Mouse (Mus musculus) natural killer cell, adult 2 months (primary cell): ENCODE data around the gene Igfn1.

Experiments used
- DNase-seq, 2 experiments: peaks; one replicate each; pipeline ENCODE4 v3.0.0; 2022; ENCODE audit warnings: low spot score in 2 of 2

Gene Igfn1

DNA sequence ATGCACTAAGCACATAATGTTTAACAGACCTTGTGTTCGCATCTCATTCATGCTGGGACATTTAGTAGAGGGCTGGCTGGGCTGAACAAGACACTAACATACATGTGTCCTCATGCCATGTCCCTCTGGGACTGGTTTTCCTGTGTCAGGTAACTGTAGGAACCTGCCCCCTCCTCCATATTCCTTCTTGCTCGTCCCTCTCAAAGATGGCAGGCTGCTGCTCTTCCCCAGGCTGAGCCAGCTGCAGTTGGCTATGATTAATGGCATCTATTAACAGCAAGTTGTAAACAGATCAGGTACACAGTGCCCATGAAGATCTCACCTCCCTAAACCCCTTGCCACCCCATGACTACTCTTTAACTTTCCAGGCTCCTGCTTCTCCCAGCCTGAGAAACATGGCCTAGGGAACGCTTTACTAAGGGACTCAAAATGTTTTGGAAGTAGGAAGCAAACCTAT, at the start of gene Igfn1:
Gene Igfn1, minus strand, starts transcription at position 51 of the 457 bp plus-strand sequence.
- DNase-seq, result no peak

DNA sequence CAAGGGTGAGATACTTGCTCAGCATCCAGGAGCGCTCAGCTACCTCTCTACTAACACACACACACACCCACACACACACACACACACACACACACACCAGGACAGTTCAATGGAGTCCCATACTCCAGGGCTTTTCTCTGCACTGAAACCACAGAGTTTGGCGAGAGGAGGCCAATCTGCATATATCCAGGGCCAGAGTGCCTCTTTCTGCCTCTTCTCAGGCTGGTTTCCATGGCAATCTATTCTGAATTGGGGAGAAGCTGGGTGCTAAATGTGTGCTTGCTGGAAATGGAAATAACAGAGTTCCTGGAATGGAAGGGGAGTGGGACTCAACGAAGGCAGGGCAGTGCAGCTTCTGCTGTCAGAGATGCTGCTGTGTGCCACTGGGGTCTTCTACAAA, 49.6 kb upstream of the Igfn1 start:
- no peak for DNase-seq

DNA sequence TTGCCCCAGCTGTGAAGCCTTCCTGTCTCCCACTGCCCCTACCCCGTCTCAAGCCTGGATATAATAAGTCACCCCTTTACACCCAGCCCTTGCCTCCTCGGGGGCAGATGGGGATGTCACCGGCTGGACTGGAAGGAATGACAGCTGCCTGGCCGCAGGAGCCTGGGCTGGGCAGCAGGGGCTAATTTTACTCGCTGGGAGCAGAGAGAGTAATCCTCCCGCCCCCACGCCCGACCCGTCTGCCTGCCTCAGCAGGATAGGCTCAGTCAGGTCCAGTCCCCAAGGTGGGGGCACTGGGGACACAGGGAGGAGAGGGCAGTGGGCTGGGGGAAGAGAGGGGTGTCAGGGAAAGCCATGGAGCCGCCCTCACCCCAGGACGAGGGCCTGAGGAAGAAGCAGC, 46.4 kb upstream of the Igfn1 start, which contains the start of gene Cacna1s:
Gene Cacna1s, plus strand, starts transcription at position 204 of the 400 bp plus-strand sequence.
- DNase-seq, result no peak

DNA sequence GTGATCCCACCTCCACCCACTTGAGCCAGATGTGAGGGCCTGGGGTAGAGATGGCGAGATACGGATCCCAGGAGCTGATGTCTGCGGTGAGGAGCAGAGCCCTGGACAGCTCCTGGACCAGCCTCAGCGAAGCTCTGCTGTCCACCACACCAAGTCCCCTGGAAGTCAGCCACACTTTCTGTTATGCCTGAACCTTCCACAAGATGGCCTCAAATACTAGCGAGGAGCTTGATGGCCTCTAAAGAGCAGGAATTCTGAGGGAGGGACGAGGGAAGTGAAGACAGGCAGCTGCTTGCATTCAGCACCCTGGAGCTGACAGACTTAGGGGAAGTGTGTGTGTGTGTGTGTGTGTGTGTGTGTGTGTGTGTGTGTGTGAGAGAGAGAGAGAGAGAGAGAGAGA, 45.3 kb upstream of the Igfn1 start:
- no peak for DNase-seq

DNA sequence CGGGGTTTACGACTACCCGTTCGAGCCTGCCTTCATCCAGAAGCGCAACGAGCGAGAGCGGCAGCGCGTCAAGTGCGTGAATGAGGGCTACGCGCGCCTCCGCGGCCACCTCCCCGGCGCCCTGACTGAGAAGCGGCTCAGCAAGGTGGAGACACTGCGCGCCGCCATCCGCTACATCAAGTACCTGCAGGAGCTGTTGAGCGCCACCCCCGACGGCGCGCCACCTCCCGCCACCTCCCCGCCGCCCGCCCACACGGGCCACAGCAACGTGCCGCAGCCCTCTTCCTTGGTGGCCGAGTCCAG, 44.8 kb upstream of the Igfn1 start:
- DNase-seq, result no peak

DNA sequence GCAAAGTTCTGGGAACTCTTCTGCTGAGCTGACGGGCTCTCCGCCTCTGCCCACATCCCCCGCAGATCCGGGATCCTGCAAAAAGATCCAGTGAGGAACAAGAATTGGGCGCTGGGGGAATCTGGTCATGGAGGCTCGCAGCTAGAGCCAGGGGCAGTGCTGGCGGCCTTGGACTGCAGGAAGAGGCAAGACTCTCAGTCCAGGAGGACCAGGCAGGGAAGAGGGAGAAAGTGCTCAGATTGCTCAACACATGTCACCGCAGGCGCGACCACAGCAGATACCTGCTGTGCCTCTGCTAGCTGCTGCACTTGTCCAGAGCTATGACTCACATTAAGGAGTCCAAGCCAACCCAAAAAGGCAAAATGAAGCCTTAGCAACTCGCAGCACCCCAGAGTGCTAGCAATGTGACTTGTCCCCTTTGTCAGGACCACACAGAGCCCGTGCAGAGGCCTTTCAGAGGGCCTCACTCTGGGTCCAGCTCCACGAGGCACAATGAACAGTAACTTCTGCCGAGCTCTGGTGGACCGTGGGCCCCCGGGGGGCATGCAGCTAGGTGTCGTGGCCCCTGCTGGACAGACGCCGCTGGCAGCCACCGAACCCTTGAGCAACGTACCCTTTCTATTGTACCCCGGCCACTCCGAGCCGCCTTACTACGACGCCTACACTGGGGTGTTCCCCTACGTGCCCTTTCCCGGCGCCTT, 44.3 kb upstream of the Igfn1 start, which contains the start of gene Ascl5:
Gene Ascl5, plus strand, starts transcription at position 493 of the 701 bp plus-strand sequence.
- DNase-seq, result no peak

DNA sequence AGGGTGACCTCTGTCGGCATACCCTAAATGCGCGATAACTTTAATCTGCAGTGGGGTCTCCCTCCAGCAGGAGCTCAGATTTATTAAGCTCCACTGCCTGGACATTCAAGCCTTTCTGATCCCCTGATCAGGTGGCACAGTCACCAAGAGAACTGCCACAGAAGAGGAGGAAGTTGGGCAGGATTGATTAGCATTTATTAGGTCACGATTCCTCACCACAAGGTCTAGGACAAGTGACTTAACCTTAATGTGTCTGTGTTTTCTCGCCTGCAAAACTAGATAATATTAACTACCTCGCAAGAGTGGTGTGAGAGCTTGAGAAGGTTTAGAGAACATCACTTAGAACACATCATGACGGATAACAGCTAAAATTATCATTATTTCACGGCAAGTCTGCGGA, 41.8 kb upstream of the Igfn1 start:
- no peak for DNase-seq

DNA sequence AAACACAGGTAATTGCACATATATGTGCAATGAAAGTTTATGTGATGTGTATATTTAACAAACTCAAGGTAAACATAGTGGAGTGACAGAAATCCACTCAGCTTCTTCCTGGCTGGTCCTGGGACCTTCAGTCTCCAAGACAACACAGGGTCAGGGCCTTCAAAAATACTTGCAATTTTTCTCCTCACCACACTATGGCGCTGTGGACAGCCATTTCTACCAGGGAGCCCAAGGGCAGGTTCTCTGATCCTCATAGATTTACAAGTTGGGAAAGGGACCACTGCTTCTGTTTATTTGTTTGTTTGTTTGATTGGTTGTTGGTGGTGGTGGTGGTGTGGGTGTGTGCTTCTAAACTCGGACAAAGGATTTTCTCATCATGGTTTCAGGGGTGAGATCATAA, 41.3 kb upstream of the Igfn1 start:
- DNase-seq, result no peak

DNA sequence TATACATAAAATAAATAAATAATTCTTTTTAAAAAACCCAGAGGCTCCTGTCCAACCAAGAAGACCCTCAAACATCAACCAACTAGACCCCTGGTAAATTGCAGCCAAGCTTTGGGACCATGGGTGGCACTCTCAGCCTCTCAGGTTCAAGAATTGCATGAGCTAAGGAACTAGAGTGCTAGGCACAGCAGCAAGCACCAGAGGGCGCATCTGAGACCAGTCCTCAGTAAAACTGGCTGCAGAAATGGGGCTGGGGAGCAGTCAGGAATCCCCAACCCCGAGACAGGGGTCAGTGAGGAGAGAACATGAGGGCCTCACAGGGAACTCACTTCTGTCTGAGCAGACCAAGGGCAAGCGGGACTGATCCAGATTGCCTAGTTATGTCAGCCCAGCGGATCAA, 39.6 kb upstream of the Igfn1 start:
- DNase-seq, result peak; percentile 14 to 46

DNA sequence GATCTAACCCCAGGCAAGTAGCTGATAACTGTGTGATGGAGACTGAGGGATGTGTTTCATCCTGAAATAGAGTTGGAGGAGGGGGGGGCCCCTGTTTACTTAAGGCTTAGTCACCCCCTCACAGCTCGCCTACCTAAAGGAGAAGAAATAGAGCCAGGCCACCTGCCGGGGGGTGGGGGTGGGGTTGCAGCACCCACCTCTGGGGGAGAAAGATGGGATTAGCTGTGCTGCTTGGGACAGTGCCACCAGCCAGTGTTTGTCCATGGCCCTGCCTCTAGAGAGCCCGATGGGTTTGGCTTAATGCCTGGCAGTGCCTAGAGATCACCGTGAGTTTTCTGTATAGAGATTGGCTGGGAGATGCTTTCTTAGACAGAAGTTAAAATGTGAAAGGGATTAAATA, 34.7 kb upstream of the Igfn1 start:
- DNase-seq, result no peak

DNA sequence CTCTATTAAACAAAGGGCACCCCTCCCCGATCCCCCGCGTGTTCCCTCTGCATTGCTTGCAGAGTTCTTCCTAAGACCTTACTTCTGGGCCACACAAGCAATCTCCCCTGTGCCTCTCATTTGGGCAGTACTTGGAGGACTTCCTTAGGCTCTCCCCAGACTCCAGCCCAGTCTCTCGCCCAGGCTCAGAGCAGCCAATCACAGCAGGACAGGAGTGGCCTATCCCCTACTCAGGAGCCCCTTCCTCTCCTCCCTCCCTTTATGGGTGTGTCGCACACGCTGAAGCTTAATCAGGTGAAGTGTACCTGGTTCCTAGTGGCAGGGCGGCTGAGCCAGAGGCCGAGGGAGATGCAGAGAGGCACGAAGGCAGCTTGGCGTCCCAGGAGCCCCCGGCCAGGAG, 34.3 kb upstream of the Igfn1 start:
- no peak for DNase-seq

DNA sequence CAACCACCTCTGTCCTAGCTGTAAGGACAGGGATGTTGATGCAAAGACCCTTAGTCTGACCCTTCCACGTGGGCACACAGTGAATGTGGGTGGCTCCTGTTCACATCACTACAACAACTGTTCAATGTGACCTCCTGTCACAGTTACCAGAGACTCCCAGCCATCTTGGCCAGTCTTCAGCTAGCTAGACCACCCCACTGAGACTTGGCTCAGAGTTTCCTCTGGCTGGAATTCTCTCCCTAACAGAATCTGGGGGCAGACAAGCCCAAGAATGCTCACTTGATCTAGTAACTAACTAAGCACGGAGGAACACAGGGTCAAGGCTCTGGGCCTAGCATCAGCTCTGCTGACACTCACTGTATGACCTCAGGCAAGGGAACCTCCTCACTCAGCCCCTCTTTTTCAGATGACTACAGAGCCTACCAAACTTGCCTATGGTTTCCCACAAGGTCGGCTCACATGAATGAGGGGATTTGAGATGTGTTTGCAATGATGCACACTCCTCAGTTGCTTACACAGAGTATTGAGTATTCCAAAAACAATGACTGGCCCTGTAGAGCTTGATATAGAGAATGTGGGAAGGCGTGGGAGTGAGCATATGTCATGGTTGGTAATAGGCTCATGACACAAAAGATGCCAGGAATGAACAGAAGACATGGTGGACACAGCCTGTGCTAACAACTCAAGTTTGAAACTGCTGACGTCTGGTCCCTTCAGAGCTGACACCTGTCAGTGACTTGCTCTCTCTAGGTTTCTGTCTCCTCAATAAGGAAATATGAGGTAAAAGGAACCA, 32.8 kb upstream of the Igfn1 start:
- no peak for DNase-seq

DNA sequence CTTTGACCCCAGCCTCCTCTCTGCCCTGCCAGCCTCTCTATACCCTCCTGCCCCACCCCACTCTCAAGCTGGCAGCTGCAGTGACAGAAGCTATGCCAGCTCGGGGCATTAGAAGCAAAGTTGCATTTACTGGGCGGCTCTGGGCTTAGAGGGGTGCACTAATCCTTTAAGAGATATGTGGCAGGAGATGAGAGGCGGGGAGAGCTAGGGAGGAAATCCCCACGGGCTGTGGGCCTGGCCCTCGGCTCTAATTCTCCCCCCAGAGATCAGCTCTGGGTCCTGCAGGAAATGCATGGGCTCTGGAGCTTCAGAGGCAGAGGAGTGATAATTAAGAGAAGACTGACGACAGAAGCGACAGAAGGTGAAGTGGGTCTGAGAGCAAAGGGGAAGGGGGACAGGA, 26.8 kb upstream of the Igfn1 start:
- DNase-seq, result no peak

DNA sequence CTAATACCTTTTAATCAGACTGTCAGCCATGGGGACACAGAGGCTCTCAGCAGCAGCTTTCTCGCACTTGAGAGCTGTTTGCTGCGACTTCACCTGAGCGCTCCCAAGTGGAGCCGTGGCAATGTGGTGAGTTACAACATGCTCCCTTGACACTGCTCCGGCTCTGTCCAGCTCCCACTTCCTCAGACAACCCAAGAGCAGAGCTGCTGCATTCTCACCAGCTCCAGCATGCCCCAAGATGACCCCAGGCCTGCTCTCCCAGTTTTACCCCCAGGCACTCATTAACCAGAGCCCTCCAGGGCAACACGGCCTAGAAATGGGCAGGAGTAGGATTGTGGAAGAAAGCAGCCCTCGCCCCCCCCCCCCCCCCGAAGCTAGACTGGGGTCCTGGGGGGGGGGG, 25.6 kb upstream of the Igfn1 start:
- no peak for DNase-seq

DNA sequence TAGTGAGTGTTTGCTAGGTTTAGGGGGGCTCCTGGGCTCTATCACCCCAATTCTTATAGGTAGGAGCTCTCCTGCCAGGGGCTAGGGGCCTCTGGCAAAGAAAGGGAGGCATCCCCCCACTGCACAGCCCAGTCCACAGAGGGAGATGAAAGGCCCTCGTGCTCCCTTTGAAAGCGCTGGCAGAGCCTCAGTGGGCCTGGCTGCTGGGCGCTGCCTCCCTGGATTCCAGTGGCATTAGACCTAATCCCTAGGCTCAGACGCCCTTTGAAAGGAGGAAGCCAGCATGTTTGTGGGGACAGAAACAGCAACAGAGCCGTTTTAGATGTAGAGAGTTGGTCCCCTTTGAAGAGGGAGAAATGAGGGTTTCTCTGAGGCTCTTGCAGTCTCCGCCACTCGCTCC, 24.1 kb upstream of the Igfn1 start:
- no peak for DNase-seq

DNA sequence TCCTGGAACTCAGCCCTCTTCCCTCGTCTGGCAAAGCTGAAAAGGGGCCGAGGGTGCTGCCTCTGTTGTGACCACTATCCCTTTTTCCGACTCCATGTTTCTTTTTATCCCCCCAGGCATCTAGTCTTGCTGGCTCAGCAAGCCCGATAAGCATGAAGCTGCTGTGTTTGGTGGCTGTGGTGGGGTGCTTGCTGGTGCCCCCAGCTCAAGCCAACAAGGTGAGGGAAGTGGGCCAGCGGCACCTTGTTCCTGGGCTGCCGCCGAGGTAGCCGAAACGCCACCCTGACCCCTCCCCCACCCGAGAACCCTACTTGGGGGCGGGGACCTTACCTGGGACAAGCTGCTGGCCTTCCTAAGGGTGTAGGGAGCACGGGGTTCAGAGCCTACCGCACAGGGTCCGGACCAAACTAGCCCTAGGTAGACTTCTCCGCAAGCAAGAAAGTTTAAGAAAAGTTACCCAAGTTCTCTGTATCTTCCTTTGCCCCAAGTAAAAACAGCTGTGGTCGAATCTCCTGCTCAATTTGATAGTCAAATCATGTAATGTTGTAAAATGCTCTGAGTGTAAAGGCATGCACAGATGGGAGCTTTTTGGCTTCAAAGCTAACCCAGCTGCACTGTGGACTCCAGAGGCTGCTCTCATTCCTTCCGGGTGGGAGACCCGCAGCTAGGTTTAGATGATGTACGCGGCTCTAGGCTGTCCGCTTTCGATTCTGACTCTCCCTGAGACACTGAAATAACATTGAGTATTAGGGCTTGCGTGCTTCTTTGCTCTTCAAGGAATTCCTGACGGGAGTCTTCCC, 12.4 kb upstream of the Igfn1 start:
- DNase-seq, result peak; percentile 3 to 21

DNA sequence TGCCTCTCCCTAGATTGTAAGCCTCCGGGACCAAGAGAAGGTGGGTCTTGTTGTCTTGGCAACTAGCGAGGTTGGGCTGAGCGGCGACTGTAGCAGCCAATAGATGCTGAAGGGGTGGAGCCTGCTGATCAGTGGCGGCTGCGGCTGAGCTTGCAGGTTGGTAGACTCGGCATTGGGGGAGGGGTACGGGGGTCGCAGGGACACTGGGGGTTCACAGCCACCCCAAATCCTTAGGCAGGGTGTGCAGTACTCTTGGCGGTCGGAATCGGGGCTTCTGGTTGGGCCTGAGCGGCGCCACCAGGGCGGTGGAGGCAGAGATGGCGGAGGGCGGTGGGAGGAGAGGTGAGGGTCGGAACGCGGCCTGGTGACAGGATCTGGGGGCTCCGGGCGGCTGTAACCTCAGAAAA, 11.8 kb upstream of the Igfn1 start:
- DNase-seq, result peak; percentile 64 to 69

DNA sequence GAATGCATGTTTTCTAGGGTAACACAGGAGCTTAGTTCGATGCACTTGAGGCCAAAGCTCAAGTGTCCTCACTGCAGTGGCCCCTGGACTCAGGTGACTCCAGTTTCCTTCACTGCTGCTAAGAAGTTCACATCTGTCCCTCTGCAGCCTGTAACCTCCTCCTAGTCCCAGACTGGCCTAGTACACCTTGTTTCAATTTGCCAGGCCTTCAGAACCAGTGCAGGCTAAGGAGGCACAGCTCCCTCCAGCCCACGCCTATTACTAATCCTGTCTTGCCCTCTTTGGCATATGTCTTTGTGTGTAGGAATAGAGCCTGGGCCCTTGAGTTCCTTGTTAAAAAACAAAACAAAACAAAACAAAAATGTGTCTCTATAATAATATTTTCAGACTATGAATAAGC, 11.2 kb upstream of the Igfn1 start:
- DNase-seq, result no peak

DNA sequence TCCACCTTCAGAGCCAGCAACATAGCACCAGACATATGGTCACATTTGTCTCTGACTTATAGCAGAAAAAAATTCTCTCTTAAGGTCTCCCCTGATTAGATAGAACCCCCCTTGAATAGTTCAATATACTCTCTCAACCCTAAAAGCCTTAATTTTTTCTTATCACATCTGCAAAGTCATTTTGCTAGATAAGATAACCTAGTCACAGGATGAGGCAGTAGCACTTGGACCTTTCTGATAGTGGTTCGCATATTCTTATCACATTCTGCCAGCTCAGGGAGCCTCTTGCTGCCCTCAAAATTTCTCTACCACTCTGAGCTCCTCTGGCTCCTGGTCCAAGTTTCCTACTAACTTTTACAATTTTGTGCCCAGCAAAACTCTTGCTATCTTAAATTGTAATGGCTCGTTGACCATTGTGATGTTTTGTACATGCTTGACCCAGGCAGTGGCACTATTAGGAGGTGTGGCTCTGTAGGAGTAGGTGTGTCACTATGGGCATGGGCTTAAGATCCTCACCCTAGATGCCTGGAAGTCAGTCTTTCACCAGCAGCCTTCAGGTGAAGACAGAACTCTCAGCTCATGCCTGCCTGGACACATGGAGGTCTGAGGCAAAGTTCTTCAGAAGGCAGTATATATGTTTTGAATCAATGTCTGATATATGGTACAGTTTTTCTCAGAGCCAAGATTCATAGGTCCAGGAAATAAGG, 8.8 kb upstream of the Igfn1 start:
- DNase-seq, result no peak

DNA sequence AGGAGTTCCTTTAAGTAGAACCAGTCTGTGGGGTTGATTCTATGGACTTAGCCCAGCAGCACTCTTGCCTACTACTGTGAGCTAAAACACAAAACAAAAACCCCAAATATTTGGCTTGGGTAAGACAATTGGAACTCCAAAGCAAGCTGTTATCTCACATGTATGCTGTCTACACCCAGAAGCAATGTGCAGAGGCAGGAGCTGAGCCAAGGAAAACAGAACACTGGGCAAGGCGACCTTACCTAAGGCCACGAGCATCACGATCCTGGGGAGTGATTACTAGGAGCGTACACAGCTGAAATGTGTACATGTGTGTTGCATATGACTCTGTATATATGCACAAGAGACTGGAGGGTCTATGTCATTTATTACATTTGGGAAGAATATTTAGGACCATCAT, 7.4 kb upstream of the Igfn1 start:
- DNase-seq, result no peak

DNA sequence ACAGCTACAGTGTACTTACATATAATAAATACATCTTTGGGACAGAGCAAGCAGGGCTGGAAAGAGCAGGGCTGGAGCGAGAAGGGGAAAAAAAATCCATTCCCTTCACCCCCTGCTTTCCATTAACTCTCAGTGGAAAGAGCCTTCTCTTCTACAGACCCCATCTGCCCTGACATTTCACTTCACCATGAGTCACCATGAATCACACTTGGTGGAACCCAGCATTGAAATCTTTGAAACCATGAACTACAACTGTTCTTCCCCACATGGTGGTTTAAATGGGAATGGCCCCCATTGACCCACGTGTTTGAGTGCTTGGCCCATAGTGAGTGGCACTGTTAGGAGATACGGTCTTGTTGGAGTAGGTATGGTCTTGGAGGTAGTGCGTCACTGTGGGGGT, 4.1 kb upstream of the Igfn1 start:
- DNase-seq, result no peak

DNA sequence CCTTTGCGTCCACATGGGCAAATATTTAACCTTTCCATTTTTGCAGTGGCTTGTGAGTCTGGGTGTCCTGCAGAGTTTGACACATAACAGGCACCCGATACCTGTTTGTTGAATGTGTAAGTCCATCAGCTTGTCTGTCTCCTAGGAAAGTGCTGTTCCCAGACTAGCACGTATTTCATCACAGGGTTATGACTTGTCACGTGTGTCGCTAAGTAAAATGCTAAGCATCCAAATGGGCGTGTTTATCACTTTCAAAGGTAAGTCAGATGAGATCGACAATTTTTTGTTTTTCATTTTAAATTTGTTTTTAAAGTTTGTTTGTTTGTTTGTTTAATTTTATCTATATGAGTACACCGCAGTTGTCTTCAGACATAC, 2.0 kb upstream of the Igfn1 start:
- no peak for DNase-seq
